Mouse (Mus musculus): Measurements from ENCODE around the gene Fignl1.

Gene Fignl1

GRCm38 (mm10) chr11:11766736-11767135 lies 42.0 kb downstream of the Fignl1 start:
- no peak for DNase-seq (ENCODE audit: low read depth, low spot score)

- DNase-seq (ENCODE audit: low read depth, low spot score): no peak
Measured at GRCm38 (mm10) chr11:11766105-11766504, 42.7 kb downstream of the Fignl1 start.

- DNase-seq (ENCODE audit: low read depth, low spot score): no peak
Measured at GRCm38 (mm10) chr11:11765414-11765813, 43.3 kb downstream of the Fignl1 start.

GRCm38 (mm10) chr11:11763211-11763666 lies 45.5 kb downstream of the Fignl1 start:
- DNase-seq (ENCODE audit: low read depth, low spot score): no peak

GRCm38 (mm10) chr11:11758883-11759282 lies 49.9 kb downstream of the Fignl1 start:
- no peak for DNase-seq (ENCODE audit: low read depth, low spot score)

- DNase-seq (ENCODE audit: low read depth, low spot score): no peak
Measured at GRCm38 (mm10) chr11:11758121-11758520, 50.6 kb downstream of the Fignl1 start.

- DNase-seq (ENCODE audit: low read depth, low spot score): no peak
Measured at GRCm38 (mm10) chr11:11752859-11753258, 55.9 kb downstream of the Fignl1 start.

- DNase-seq (ENCODE audit: low read depth, low spot score): no peak
Measured at GRCm38 (mm10) chr11:11751091-11751490, 57.7 kb downstream of the Fignl1 start.

- DNase-seq (ENCODE audit: low read depth, low spot score): no peak
Measured at GRCm38 (mm10) chr11:11744222-11744621, 64.5 kb downstream of the Fignl1 start.

GRCm38 (mm10) chr11:11742626-11743025 lies 66.1 kb downstream of the Fignl1 start:
- DNase-seq (ENCODE audit: low read depth, low spot score): no peak

GRCm38 (mm10) chr11:11741574-11741973 lies 67.2 kb downstream of the Fignl1 start:
- DNase-seq (ENCODE audit: low read depth, low spot score): no peak

- no peak for DNase-seq (ENCODE audit: low read depth, low spot score)
Measured at GRCm38 (mm10) chr11:11740603-11741002, 68.2 kb downstream of the Fignl1 start.

- DNase-seq (ENCODE audit: low read depth, low spot score): no peak
Measured at GRCm38 (mm10) chr11:11739054-11739453, 69.7 kb downstream of the Fignl1 start.

- DNase-seq (ENCODE audit: low read depth, low spot score): no peak
Measured at GRCm38 (mm10) chr11:11737562-11737961, 71.2 kb downstream of the Fignl1 start.

Measured in telencephalon, adult 2 months (tissue).